Mouse (Mus musculus) gonadal fat pad, adult 2 months (tissue): ENCODE results near the gene Slc9a2. TPM values are rescaled to one million over a fixed set of nuclear protein-coding genes. Genes with fewer than 3 reads are reported as not detected.

Source experiments
- DNase-seq: peaks from one replicate; pipeline ENCODE4 v3.0.0-alpha.2; 2012; ENCODE audit warnings: low read depth
- polyA plus RNA-seq: library from polyadenylated mRNA; depleted of rRNA; stranded (reverse); fragments of >200 nt; gene quantifications from 2 replicates; pipeline ENCODE4 v1.2.3, GENCODE M21; 2012; rRNA removed

Slc9a2 gene
- polyA plus RNA-seq, 1 experiment, result 15.0 TPM

GRCm38 (mm10) chr1:40785876-40786445 lies 105.6 kb downstream of the Slc9a2 start:
- DNase-seq, result no peak

GRCm38 (mm10) chr1:40788956-40789355 lies 108.6 kb downstream of the Slc9a2 start:
- no peak for DNase-seq

- peak; percentile 95 for DNase-seq
These were observed 109.4 kb downstream of the Slc9a2 start for GRCm38 (mm10) chr1:40789666-40790233.

GRCm38 (mm10) chr1:40790324-40791141 lies 110.2 kb downstream of the Slc9a2 start, which contains the start of gene Mfsd9:
Gene Mfsd9 (minus strand): TSS chr1:40790687.
- no peak for DNase-seq

GRCm38 (mm10) chr1:40795508-40795907 lies 115.1 kb downstream of the Slc9a2 start:
- no peak for DNase-seq

GRCm38 (mm10) chr1:40797348-40797747 lies 117.0 kb downstream of the Slc9a2 start:
- DNase-seq, result no peak

GRCm38 (mm10) chr1:40799121-40799520 lies 118.7 kb downstream of the Slc9a2 start:
- no peak for DNase-seq

- no peak for DNase-seq
These were observed 120.5 kb downstream of the Slc9a2 start for GRCm38 (mm10) chr1:40800908-40801307.

GRCm38 (mm10) chr1:40802759-40803158 lies 122.4 kb downstream of the Slc9a2 start:
- DNase-seq, result no peak

GRCm38 (mm10) chr1:40804118-40804517 lies 123.7 kb downstream of the Slc9a2 start:
- no peak for DNase-seq

- no peak for DNase-seq
These were observed 125.0 kb downstream of the Slc9a2 start, which contains the start of gene Tmem182 for GRCm38 (mm10) chr1:40805351-40805750. Gene Tmem182 (plus strand): TSS chr1:40805601.

- DNase-seq, result no peak
These were observed 125.5 kb downstream of the Slc9a2 start for GRCm38 (mm10) chr1:40805891-40806290.

- no peak for DNase-seq
These were observed 128.3 kb downstream of the Slc9a2 start for GRCm38 (mm10) chr1:40808643-40809042.

GRCm38 (mm10) chr1:40815071-40815845 lies 134.9 kb downstream of the Slc9a2 start:
- DNase-seq, result no peak

Other genes with a start within 250 kb of the Slc9a2 start
- 0.82 and 0.97 TPM in 2 replicates for gene Il18r1, start 215.0 kb upstream of the Slc9a2 start, polyA plus RNA-seq
- gene Il18rap, start 165.2 kb upstream of the Slc9a2 start, polyA plus RNA-seq, result 0.27 and 0.36 TPM in 2 replicates
- gene Slc9a4, start 100.5 kb upstream of the Slc9a2 start, polyA plus RNA-seq, result 0.38 and 0.92 TPM in 2 replicates
- gene Mfsd9, start 110.1 kb downstream of the Slc9a2 start, polyA plus RNA-seq, result 5.9 and 6.1 TPM in 2 replicates
- gene Tmem182, start 125.0 kb downstream of the Slc9a2 start, polyA plus RNA-seq, result 20.1 and 47.6 TPM in 2 replicates